Mouse (Mus musculus): ENCODE results near the gene Gm10142.
"Not testable (repeated sequence)": the region's sequence is repeated elsewhere in the genome, so short reads cannot be mapped to it uniquely, and the experiment has no call there.

GRCm38 (mm10) chr10:77741924-77742688 lies 26.5 kb downstream of the Gm10142 start, which contains the start of gene Gm18596:
- not testable (repeated sequence) for TF ChIP-seq CTCF (conservative IDR thresholded peaks at IDR 0.05; ENCODE audit: insufficient read depth, insufficient read length, low read depth, low read length); POLR2A (IDR thresholded peaks at IDR 0.05; ENCODE audit: low read depth, low read length)
